In genomic region chr9:45146267-45146597, GRCm38 (mm10) we compare ENCODE assay signal across 9 mouse cellular contexts. TPM values are rescaled to one million over a fixed set of nuclear protein-coding genes. Genes with fewer than 3 reads are reported as not detected.
A peak's percentile ranks its signal among the peaks of the same experiment; 100 is the strongest.
DNase-seq lines count a peak whose midpoint lies in the region; ATAC-seq and TF ChIP-seq lines count a peak whose summit lies in the region.
"Had no signal": no experiment of that assay in that cellular context is flagged by ENCODE, and none has a peak within 500 bp of the region (broad histone marks: within the 10 kb centered on the region; RNA-seq: fewer than 3 reads in every experiment).

No protein-coding gene starts in this region.

- in situ Hi-C loops in ES-E14 (cut with MboI; ENCODE audit: low sequenced_read_pairs in 2 of 2, unreplicated experiment in 2 of 2) = loop anchor here (10.0 kb wide), 1 partner anchor 121 kb away; no protein-coding TSS in a partner anchor

- H3K4me2 ChIP-seq in forebrain, embryonic 12.5 days = peak overlapping the region; percentile 63
- peak overlapping the region; percentile 64 for H3K4me2 ChIP-seq in hindbrain, embryonic 11.5 days (replicated peaks; ENCODE audit: low read depth, low read length)

- no peak overlapping the region for H3K9ac ChIP-seq in ES-E14 (ENCODE audit: insufficient read depth, low read depth, low read length, poor library complexity, severe bottlenecking)
- H3K9ac ChIP-seq in forebrain, embryonic 12.5 days = peak overlapping the region; percentile 45; the same call in 1 of the 2 replicates
- peak overlapping the region; percentile 20; the same call in 1 of the 2 replicates for H3K9ac ChIP-seq in hindbrain, embryonic 11.5 days (ENCODE audit: low read depth, low read length)

- no peaks in the 10 kb centered on the region for H3K36me3 ChIP-seq in ES-E14 (ENCODE audit: control insufficient read depth, insufficient read depth, low read length, poor library complexity, severe bottlenecking)
- H3K36me3 ChIP-seq in forebrain, embryonic 12.5 days (replicated peaks) = no peaks in the 10 kb centered on the region
- no peaks in the 10 kb centered on the region for H3K36me3 ChIP-seq in hindbrain, embryonic 11.5 days (ENCODE audit: control insufficient read depth, insufficient read depth, low read length)

- H3K27me3 ChIP-seq in forebrain, embryonic 12.5 days = peaks cover 87% of the 10 kb centered on the region
- H3K27me3 ChIP-seq in hindbrain, embryonic 11.5 days (ENCODE audit: control insufficient read depth, insufficient read depth, low read length) = peaks cover 16% of the 10 kb centered on the region

- H3K4me3 ChIP-seq in ES-E14 (ENCODE audit: insufficient read depth in 1 of 2, low read depth in 1 of 2, low read length in 2 of 2, poor library complexity in 1 of 2, severe bottlenecking in 1 of 2) = peak overlapping the region; percentile 17 to 47
- H3K4me3 ChIP-seq in forebrain, embryonic 12.5 days (replicated peaks) = peak overlapping the region; percentile 37
- H3K4me3 ChIP-seq in hindbrain, embryonic 11.5 days (ENCODE audit: low read depth, low read length) = peak overlapping the region; percentile 28

- ATAC-seq in forebrain, embryonic 12.5 days (ENCODE audit: low FRiP score) = no peak
- no peak for ATAC-seq in hindbrain, embryonic 11.5 days (ENCODE audit: low FRiP score)

- DNase-seq in ES-E14 (ENCODE audit: low read depth, low spot score) = peak; percentile 60
- DNase-seq in c-Kit-positive CD71-positive TER-119-positive erythroid progenitor cells, embryonic 14.5 days (ENCODE audit: low spot score) = peak; percentile 12
- DNase-seq in hindbrain, embryonic 11.5 days (ENCODE audit: low spot score) = peak; percentile 86
- DNase-seq in layer of hippocampus, adult 9-10 months (ENCODE audit: low spot score) = peak; percentile 79
- peak; percentile 79 for DNase-seq in lung, postnatal 10 days
- peak; percentile 82 for DNase-seq in retina, embryonic 14.5 days (ENCODE audit: low spot score)
- DNase-seq in thymus, postnatal 25 days = peak; percentile 91

- no peak overlapping the region for H3K27ac ChIP-seq in ES-E14 (ENCODE audit: insufficient read depth, low read depth, low read length, poor library complexity, severe bottlenecking)
- no peak overlapping the region for H3K27ac ChIP-seq in forebrain, embryonic 12.5 days
- no peak overlapping the region for H3K27ac ChIP-seq in hindbrain, embryonic 11.5 days (ENCODE audit: low read depth, low read length)

- H3K9me3 ChIP-seq in ES-E14 (ENCODE audit: control insufficient read depth, insufficient read depth, low read depth, low read length) = no peaks in the 10 kb centered on the region
- H3K9me3 ChIP-seq in forebrain, embryonic 12.5 days = no peaks in the 10 kb centered on the region
- H3K9me3 ChIP-seq in hindbrain, embryonic 11.5 days (ENCODE audit: control insufficient read depth, low read length) = no peaks in the 10 kb centered on the region

- peaks cover 0 to 5% of the 10 kb centered on the region in 2 experiments; a peak in 1 of 4 replicates for H3K4me1 ChIP-seq in ES-E14 (ENCODE audit: control insufficient read depth in 2 of 2, insufficient read depth in 2 of 2, low read length in 2 of 2, poor library complexity in 1 of 2)
- H3K4me1 ChIP-seq in forebrain, embryonic 12.5 days = peaks cover 16% of the 10 kb centered on the region
- peaks cover 2% of the 10 kb centered on the region; the same call in 1 of the 2 replicates for H3K4me1 ChIP-seq in hindbrain, embryonic 11.5 days (replicated peaks; ENCODE audit: control insufficient read depth, insufficient read depth, low read length)

- WGBS in forebrain, embryonic 12.5 days = under 1% methylated on average over 5 of the region's 5 CpGs
- 5% methylated on average over 5 of the region's 5 CpGs for WGBS in hindbrain, embryonic 11.5 days

TF ChIP-seq in ES-E14, 5 proteins besides CTCF, POLR2A, EP300 and RAD21:
- peak; percentile 95 for TF ChIP-seq ZNF384 (IDR thresholded peaks at IDR 0.05; ENCODE audit: low read depth, low read length)
- TF ChIP-seq ZC3H11A (IDR thresholded peaks at IDR 0.05; ENCODE audit: borderline replicate concordance, low read depth, low read length) = peak; percentile 71; the same call in 1 of the 2 replicates
- no peak for TF ChIP-seq CHD2 (IDR thresholded peaks at IDR 0.05; ENCODE audit: low read depth, low read length)
- no peak for TF ChIP-seq HCFC1 (IDR thresholded peaks at IDR 0.05; ENCODE audit: borderline replicate concordance, insufficient read depth, low read length)
- TF ChIP-seq MAFK (IDR thresholded peaks at IDR 0.05; ENCODE audit: insufficient read depth, low read depth, low read length) = no peak

RNA-seq across cellular contexts. Expression of gene Scn4b, which starts 8.0 kb away (rescaled TPM):
- 0.32 and 0.45 TPM in 2 replicates for total RNA-seq in ES-E14 (2012; rRNA removed)
- 0.23 and 0.56 TPM in 2 replicates for polyA plus RNA-seq in forebrain, embryonic 12.5 days (2016; fragmentation: Nextera tagmentation; extraction: Ambion mirVana)
- 0.12 and 0.14 TPM in 2 replicates for polyA plus RNA-seq in hindbrain, embryonic 11.5 days (2014; fragmentation: Nextera tagmentation; extraction: Ambion mirVana)

RNA-seq across cellular contexts. Expression of gene Scn2b, which starts 28.6 kb away (rescaled TPM):
- 1.1 and 1.7 TPM in 2 replicates for total RNA-seq in ES-E14 (2012; rRNA removed)
- polyA plus RNA-seq in forebrain, embryonic 12.5 days (2016; fragmentation: Nextera tagmentation; extraction: Ambion mirVana) = 3.0 and 3.1 TPM in 2 replicates
- 3.8 and 4.7 TPM in 2 replicates for polyA plus RNA-seq in hindbrain, embryonic 11.5 days (2014; fragmentation: Nextera tagmentation; extraction: Ambion mirVana)

RNA-seq across cellular contexts. Expression of gene BC049352, which starts 35.6 kb away (rescaled TPM):
- not detected in 2 replicates for total RNA-seq in ES-E14 (2012; rRNA removed)
- polyA plus RNA-seq in forebrain, embryonic 12.5 days (2016; fragmentation: Nextera tagmentation; extraction: Ambion mirVana) = 0.18 and 0.22 TPM in 2 replicates
- not detected in 2 replicates for polyA plus RNA-seq in hindbrain, embryonic 11.5 days (2014; fragmentation: Nextera tagmentation; extraction: Ambion mirVana)

RNA-seq across cellular contexts. Expression of gene Tmprss4, which starts 57.7 kb away (rescaled TPM):
- 0.32 and 0.36 TPM in 2 replicates for total RNA-seq in ES-E14 (2012; rRNA removed)
- 0.11 and 0.47 TPM in 2 replicates for polyA plus RNA-seq in forebrain, embryonic 12.5 days (2016; fragmentation: Nextera tagmentation; extraction: Ambion mirVana)
- polyA plus RNA-seq in hindbrain, embryonic 11.5 days (2014; fragmentation: Nextera tagmentation; extraction: Ambion mirVana) = 0.15 TPM in 1 of 2 replicates, not detected in the other
- total RNA-seq: gastrocnemius, postnatal 4 days had no signal

Comparison
In these comparisons a context has a peak if more than half of its experiments do, and no peak if none do; other contexts are left out.
1. DNase-seq: peak in every context shown above with its lines; median percentile 91 in thymus, postnatal 25 days; 86 in hindbrain, embryonic 11.5 days; 82 in retina, embryonic 14.5 days; 79 in layer of hippocampus, adult 9-10 months; 79 in lung, postnatal 10 days; 60 in ES-E14; 12 in c-Kit-positive CD71-positive TER-119-positive erythroid progenitor cells, embryonic 14.5 days.